Mouse (Mus musculus): ENCODE results near the gene Alk.

GRCm38 (mm10) chr17:72039176-72039948 lies 565.1 kb downstream of the Alk start:
- TF ChIP-seq CTCF (IDR thresholded peaks at IDR 0.05; ENCODE audit: control insufficient read depth, insufficient read depth, insufficient read length), result no peak
- TF ChIP-seq MAX (IDR thresholded peaks at IDR 0.05), result no peak
- TF ChIP-seq USF1 (IDR thresholded peaks at IDR 0.05; ENCODE audit: low read depth), result no peak
- no peak for TF ChIP-seq MYOG (IDR thresholded peaks at IDR 0.05; ENCODE audit: control insufficient read depth, extremely low read depth, insufficient read length)
- no peak for TF ChIP-seq CEBPB (IDR thresholded peaks at IDR 0.05; ENCODE audit: low read depth)
- no peak for TF ChIP-seq MYOD1 (IDR thresholded peaks at IDR 0.05; ENCODE audit: control insufficient read depth, insufficient read length, low read depth)
- no peak for TF ChIP-seq FOSL1 (IDR thresholded peaks at IDR 0.05; ENCODE audit: insufficient read depth, low read length, poor library complexity, severe bottlenecking)

All from C2C12 (cell line).